Mouse (Mus musculus) mesoderm, embryonic 11.5 days (tissue): Measurements from ENCODE around the gene Eya2.

Experiments used
- DNase-seq: peaks from one replicate; pipeline ENCODE4 v3.0.0-alpha.2; 2012; ENCODE audit warnings: low read depth, low spot score

Gene Eya2

DNA sequence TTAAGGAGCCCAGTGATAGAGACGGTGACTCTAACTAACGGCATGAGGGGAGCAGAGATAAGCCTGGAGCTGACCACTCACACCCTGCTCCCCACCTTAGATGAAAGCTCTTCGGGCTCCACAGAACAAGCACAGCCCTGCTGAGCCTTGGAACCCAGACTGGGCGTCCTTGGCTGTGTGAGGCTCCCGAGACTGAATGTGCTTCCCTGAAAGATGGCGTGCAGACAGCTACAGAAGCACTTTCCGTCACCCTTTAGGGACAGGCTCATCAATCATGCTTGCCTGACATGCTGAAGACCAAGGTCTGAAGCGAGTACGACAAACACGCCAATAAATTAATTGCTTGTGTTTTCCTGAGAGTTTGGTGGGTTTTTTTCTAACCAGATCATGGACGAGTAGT is 56.2 kb downstream of the Eya2 start:
- peak; percentile 55 for DNase-seq

GRCm38 (mm10) chr2:165652281-165652680 is 57.4 kb downstream of the Eya2 start:
- no peak for DNase-seq

DNA sequence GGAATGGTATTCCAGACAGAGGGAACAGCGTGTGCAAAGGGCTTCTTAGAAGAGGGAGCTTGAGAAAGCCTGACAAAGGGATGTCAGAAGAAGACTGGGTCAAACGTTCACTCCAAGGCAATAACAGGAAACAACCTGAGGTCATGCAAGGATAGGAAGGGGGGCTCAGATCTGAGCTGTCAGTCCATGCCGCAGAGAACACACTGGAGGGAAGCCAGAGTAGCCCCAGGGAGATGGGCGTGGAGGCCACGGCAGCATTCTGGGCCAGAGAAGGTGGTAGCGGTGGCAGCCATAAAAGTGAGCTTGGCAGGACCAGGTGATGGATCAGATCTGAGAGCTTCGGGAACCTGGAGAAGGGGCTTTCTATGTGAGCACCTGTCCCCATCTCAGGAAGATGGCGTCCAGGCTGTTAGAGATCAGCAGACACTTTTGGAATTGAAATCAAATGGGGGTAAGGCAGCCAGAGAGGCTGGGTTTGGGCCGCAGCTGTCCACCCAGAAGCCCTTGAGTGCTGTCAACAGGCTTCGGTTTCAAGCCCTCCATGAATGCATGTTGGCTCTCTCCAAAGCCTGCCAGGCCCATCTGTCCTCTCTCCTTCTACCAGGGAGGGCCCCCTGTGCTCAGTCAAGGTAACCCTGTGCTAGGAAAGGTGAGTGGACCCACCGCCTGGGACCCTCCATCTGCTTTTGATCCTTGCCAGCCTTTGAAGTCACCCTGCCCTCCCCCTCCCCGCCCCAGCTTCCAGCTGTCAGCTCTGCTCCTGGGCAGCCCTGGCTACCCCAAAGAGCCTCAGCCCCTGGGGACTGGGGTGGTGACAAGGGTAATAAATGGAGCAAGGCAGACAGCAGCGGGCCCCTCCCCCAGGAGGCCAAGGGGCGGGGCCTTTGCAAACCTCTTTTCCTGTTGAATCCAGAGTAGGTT is 58.4 kb downstream of the Eya2 start:
- peak; percentile 91 for DNase-seq

DNA sequence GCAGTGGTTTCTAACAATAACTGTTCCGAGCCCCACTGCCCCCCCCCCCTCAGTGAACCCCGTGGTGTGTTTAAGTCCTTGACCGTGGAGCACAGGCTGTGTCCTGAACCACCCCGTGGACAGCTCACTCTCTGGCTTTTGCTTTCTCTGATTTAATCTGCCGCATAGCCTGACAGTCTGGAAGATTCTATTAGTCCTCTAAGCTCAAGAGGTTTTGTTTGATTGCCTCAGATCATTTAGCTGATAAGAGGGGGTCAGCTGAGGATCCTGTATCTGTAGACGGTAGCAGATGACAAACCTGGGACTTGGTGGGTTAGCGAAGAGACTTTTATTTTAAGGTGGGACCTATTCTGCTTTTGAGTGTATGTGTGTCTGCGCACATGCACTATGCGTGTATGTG is 59.3 kb downstream of the Eya2 start:
- no peak for DNase-seq

- no peak for DNase-seq
These were observed 60.1 kb downstream of the Eya2 start for GRCm38 (mm10) chr2:165654696-165655491.

GRCm38 (mm10) chr2:165656541-165656940 is 61.7 kb downstream of the Eya2 start:
- no peak for DNase-seq

GRCm38 (mm10) chr2:165656956-165657355 is 62.1 kb downstream of the Eya2 start:
- DNase-seq, result no peak

DNA sequence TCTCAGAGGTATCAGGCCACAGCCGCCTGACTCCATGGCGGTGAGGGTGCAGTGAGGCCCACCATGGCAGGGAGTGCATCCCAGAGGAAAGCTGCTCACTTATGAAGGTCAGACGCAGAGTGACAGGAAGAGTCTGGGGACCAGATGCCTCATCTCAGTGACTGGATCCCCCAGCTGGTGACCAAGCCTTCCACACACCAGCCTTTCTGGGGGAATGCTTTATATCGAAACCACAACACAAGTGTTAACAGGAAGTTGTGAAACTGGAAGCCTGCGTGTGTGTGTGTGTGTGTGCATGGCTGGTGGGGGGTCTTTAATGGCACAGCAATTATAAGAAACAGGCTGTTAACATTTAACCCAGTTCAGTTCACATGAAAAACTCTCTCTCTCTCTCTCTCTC is 64.7 kb downstream of the Eya2 start:
- DNase-seq, result no peak

GRCm38 (mm10) chr2:165663266-165663665 is 68.4 kb downstream of the Eya2 start:
- DNase-seq, result no peak

GRCm38 (mm10) chr2:165664648-165665047 is 69.8 kb downstream of the Eya2 start:
- no peak for DNase-seq

GRCm38 (mm10) chr2:165665176-165665575 is 70.3 kb downstream of the Eya2 start:
- DNase-seq, result no peak

DNA sequence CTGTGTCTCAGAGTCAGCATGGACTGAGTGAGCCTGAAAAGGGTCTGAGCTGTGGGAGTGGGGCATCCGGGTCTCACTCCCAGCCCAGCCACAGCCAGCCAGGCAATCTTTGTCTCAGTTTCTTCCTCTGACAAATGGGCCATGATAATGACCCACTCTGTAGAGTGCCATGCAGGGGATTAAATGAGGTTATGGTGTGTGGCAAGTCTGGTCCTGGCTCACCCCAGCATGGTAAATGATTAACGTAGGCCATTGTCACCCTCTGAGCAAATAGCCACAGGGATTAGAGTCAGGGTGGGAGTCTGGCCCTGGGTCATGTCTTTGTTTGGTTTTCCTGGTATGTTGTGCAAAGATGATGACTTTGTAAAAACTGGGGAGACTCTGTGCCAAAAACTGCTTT is 72.3 kb downstream of the Eya2 start:
- no peak for DNase-seq

DNA sequence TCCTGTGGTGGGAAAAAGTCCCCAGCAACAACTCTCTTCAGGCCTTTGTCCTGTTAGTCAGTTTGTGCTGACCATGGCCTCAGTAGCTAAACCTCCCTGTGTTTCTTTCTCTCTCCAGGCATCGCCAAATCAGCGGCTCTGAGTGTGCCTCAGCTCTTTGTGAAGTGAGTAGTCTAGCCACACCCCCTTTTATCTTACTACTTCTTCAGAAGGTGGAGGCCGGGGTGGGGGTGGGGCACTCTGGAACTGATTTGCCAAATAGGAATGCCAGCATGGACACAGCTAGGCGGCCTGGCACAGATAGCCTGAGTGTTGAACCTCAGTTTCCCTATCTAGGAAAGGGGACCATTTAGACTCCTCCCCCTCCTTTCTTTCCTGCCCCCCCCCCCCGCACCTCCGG is 87.9 kb downstream of the Eya2 start:
- no peak for DNase-seq

- DNase-seq, result peak; percentile 36
These were observed 92.7 kb downstream of the Eya2 start for GRCm38 (mm10) chr2:165687516-165687915.

DNA sequence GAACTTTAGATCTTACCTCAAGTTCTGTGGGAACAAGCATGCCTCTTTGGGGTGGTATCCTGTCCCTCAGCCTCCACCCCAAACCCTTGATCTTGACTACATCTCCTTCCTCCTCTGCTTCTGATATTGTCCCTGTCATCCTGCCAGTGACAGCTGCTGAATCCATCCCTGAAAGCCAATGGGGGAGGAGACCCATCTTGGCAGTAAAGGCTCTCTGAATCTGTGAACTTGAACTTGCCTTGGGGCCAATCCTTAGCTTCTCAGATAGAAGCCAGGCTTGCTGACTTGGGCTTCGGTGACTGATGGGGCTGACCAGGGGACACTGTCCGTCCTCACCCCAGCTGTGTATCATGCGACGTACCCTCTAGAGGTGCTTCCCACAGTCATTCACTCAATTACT is 94.1 kb downstream of the Eya2 start:
- no peak for DNase-seq

DNA sequence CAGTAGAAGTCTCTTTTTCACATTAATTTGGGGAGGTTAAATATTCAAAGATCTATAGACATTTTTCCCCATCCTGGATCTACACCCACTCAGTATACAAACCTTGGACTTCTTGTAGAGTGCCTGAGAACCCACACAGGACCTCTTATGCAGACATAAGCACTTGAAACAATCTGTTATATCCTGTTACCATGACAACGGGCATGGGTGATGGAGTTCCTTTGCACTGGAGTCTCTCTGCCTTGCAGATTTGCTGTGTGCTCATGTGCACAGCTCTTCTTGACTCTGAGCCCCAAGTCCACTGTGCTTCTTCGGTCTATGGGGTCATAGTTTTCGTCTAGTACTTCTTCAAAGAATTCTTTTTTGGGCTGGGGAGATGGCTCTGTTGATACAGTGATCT is 96.2 kb downstream of the Eya2 start:
- DNase-seq, result no peak

GRCm38 (mm10) chr2:165692944-165693660 is 98.3 kb downstream of the Eya2 start:
- DNase-seq, result no peak

- DNase-seq, result no peak
These were observed 99.9 kb downstream of the Eya2 start for GRCm38 (mm10) chr2:165694767-165695166.

- DNase-seq, result peak; percentile 68
These were observed 105.5 kb downstream of the Eya2 start for GRCm38 (mm10) chr2:165700252-165700908.

DNA sequence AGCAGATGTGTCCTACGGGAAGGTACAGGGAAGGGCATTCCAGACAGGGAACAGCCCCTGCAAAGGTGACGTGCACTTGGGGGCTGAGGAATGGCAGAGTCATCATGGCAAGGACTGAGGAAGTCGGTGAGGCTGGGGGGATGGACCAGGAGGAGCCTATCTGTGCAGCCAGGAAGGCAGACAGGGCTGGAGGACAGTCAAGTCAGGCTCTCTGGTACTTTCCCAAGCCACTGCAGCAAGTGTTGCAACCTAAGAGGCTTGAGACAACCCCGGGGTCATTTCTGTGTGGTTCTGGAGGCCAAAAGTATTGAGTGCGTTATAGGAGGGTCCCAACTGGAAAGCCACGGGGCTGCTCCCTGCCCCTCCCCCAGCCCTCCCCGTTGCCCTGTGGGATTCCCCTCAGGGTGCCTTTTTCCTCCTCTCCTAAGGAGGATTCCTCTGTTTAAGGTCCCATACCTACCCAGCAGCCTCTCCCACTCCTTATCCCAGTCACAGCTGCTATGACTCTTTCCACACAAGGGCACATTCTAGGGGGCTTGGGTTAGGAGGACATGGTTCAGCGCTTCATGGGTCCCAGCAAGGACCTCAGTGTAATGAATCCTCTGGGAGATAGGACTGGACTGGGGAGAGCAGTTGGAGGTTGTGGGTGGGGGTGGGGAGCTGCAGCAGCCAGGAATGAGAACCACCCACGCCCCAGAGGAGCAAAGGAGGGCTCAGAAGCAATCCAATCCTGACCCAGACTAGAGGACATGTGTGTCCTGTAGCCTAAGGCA is 108.4 kb downstream of the Eya2 start:
- no peak for DNase-seq

GRCm38 (mm10) chr2:165708266-165708665 is 113.4 kb downstream of the Eya2 start:
- DNase-seq, result no peak
